Comparison of ENCODE assay signal across 18 mouse cellular contexts in the genomic region with DNA sequence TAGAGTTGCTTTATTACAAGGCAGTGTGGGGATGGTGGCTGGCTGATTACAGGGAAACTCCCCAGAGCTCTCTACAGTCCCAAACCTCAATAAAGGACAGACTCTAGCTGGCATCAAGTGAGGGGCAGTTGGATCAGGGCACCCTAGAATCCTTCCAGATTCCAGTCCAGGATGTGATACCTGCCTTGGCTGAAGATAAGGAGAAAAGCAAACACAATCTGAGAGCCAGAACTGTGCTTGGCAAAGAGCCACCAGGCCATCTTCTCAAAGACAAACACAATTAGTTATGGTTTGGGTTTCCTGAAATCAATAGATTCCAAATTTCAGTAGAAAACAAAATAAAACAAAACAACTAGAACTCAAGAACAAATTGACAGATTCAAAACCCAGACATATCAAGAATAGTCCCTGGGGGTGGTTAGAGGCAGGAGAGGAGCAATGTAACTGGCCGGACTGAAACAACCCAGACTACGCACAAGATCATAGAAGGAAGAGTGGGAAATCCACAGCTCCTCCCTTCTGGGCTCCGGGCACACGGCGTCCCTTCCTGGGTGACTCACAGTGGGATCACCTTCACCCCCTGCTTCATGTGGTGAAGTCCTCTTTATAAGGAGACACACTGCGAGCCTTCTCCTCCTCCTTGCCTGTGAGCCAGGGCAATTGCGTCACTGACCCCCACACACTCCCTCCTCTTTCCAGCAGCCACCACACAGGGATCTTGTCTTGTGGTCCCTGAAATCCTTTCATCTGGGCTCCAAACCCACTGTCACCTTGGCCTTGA.
DNase-seq lines count a peak whose midpoint lies in the region; ATAC-seq and TF ChIP-seq lines count a peak whose summit lies in the region.
"Had no signal": no experiment of that assay in that cellular context is flagged by ENCODE, and none has a peak within 500 bp of the region (broad histone marks: within the 10 kb centered on the region; RNA-seq: fewer than 3 reads in every experiment).

No protein-coding gene starts in this region.

- WGBS in heart, embryonic 10.5 days, result 68% methylated on average over 7 of the region's 7 CpGs
- 48% methylated on average over 7 of the region's 7 CpGs for WGBS in stomach, postnatal 0 days
- WGBS in kidney, embryonic 16.5 days, result 76% methylated on average over 7 of the region's 7 CpGs

- no peaks in the 10 kb centered on the region for H3K27me3 ChIP-seq in heart, embryonic 10.5 days (ENCODE audit: insufficient read depth, poor library complexity, severe bottlenecking)
- H3K27me3 ChIP-seq in stomach, postnatal 0 days (ENCODE audit: control insufficient read depth, insufficient read depth, low read length), result no peaks in the 10 kb centered on the region
- H3K27me3 ChIP-seq in kidney, embryonic 16.5 days (ENCODE audit: insufficient read depth, low read length), result no peaks in the 10 kb centered on the region
- H3K27me3 ChIP-seq: forebrain, embryonic 15.5 days; heart, embryonic 15.5 days; liver, embryonic 12.5 days; midbrain, embryonic 13.5 days had no signal

- H3K4me1 ChIP-seq in heart, embryonic 10.5 days, result no peaks in the 10 kb centered on the region
- no peaks in the 10 kb centered on the region for H3K4me1 ChIP-seq in stomach, postnatal 0 days (replicated peaks; ENCODE audit: control insufficient read depth, insufficient read depth)
- no peaks in the 10 kb centered on the region for H3K4me1 ChIP-seq in kidney, embryonic 16.5 days (ENCODE audit: insufficient read depth, low read length)
- H3K4me1 ChIP-seq: heart, embryonic 15.5 days; liver, embryonic 12.5 days had no signal

- no peak overlapping the region for H3K9ac ChIP-seq in stomach, postnatal 0 days (ENCODE audit: low read length)
- H3K9ac ChIP-seq in kidney, embryonic 16.5 days (replicated peaks; ENCODE audit: low read length), result no peak overlapping the region
- H3K9ac ChIP-seq: forebrain, embryonic 15.5 days; heart, embryonic 15.5 days; liver, embryonic 12.5 days had no signal

- ATAC-seq in stomach, postnatal 0 days (ENCODE audit: low FRiP score, low TSS enrichment), result peak; percentile 63
- ATAC-seq in kidney, embryonic 16.5 days (ENCODE audit: low FRiP score, low TSS enrichment), result no peak
- ATAC-seq: forebrain, embryonic 15.5 days; hindbrain, embryonic 16.5 days; liver, embryonic 12.5 days; midbrain, embryonic 13.5 days had no signal

- no peaks in the 10 kb centered on the region for H3K36me3 ChIP-seq in heart, embryonic 10.5 days
- H3K36me3 ChIP-seq in stomach, postnatal 0 days (ENCODE audit: control insufficient read depth, insufficient read depth, low read length), result no peaks in the 10 kb centered on the region
- no peaks in the 10 kb centered on the region for H3K36me3 ChIP-seq in kidney, embryonic 16.5 days (ENCODE audit: insufficient read depth, low read length)
- H3K36me3 ChIP-seq: forebrain, embryonic 15.5 days; heart, embryonic 15.5 days; liver, embryonic 12.5 days; midbrain, embryonic 13.5 days had no signal

- no peak overlapping the region for H3K27ac ChIP-seq in heart, embryonic 10.5 days
- no peak overlapping the region for H3K27ac ChIP-seq in stomach, postnatal 0 days (replicated peaks)
- H3K27ac ChIP-seq in kidney, embryonic 16.5 days (ENCODE audit: low read length), result no peak overlapping the region
- H3K27ac ChIP-seq: forebrain, embryonic 15.5 days; heart, embryonic 15.5 days; kidney, postnatal 0 days; left cerebral cortex, adult 2 months; liver, embryonic 12.5 days; midbrain, embryonic 13.5 days had no signal

- no peaks in the 10 kb centered on the region for H3K9me3 ChIP-seq in heart, embryonic 10.5 days
- H3K9me3 ChIP-seq in stomach, postnatal 0 days (ENCODE audit: control insufficient read depth, low read length), result no peaks in the 10 kb centered on the region
- H3K9me3 ChIP-seq in kidney, embryonic 16.5 days (ENCODE audit: low read length), result no peaks in the 10 kb centered on the region
- H3K9me3 ChIP-seq: forebrain, embryonic 15.5 days; heart, embryonic 15.5 days; liver, embryonic 12.5 days; midbrain, embryonic 13.5 days had no signal

- TF ChIP-seq CTCF in stomach, postnatal 0 days (IDR thresholded peaks at IDR 0.05; ENCODE audit: low read depth), result no peak

- H3K4me2 ChIP-seq in stomach, postnatal 0 days (replicated peaks; ENCODE audit: low read depth), result no peak overlapping the region
- no peak overlapping the region for H3K4me2 ChIP-seq in kidney, embryonic 16.5 days (replicated peaks; ENCODE audit: low read depth, low read length)
- H3K4me2 ChIP-seq: forebrain, embryonic 15.5 days; heart, embryonic 15.5 days; liver, embryonic 12.5 days; midbrain, embryonic 13.5 days had no signal

- peak; percentile 63 for DNase-seq in heart, embryonic 10.5 days (ENCODE audit: low spot score)
- no peak for DNase-seq in heart, postnatal 10 days
- DNase-seq in MN1 (ENCODE audit: low spot score), result peak; percentile 78
- DNase-seq in adrenal gland, postnatal 25 days, result peak; percentile 42
- no peak for DNase-seq in stomach, postnatal 0 days (ENCODE audit: low spot score)
- DNase-seq in thymus, postnatal 4 days, result no peak
- no peak for DNase-seq in embryo, embryonic 9.5 days (ENCODE audit: extremely low spot score)
- DNase-seq: lung, postnatal 14 days; right cerebral cortex, adult 18-20 months; thymus, postnatal 14 days had no signal

- intact Hi-C loops in heart, postnatal 10 days (cut with DNase I), result no loop called here

- TF ChIP-seq EP300 in stomach, postnatal 0 days (optimal IDR thresholded peaks at IDR 0.05), result no peak

- H3K4me3 ChIP-seq in heart, embryonic 10.5 days, result no peak overlapping the region
- H3K4me3 ChIP-seq in stomach, postnatal 0 days (ENCODE audit: low read depth, low read length), result no peak overlapping the region
- no peak overlapping the region for H3K4me3 ChIP-seq in kidney, embryonic 16.5 days (ENCODE audit: low read length)
- H3K4me3 ChIP-seq: forebrain, embryonic 15.5 days; heart, embryonic 15.5 days; left cerebral cortex, adult 2 months; liver, embryonic 12.5 days; midbrain, embryonic 13.5 days had no signal

Comparison
In these comparisons a context has a peak if more than half of its experiments do, and no peak if none do; other contexts are left out.
1. DNase-seq: peak in heart, embryonic 10.5 days (single experiment), MN1 (single experiment) and adrenal gland, postnatal 25 days (single experiment); none in heart, postnatal 10 days (0 of 2), stomach, postnatal 0 days (single experiment), thymus, postnatal 4 days (single experiment) and embryo, embryonic 9.5 days (single experiment).